Mouse (Mus musculus): ENCODE data around the gene Morn3. TPM values are rescaled to one million over a fixed set of nuclear protein-coding genes. Genes with fewer than 3 reads are reported as not detected.

The Morn3 gene
- total RNA-seq, 1 experiment from 2014 or later: not detected

- ATAC-seq (ENCODE audit: extremely low read depth, insufficient number of reproducible peaks, low FRiP score, poor library complexity, severe bottlenecking): no peak
These were observed 15.5 kb downstream of the Morn3 start for GRCm38 (mm10) chr5:123031312-123031711.

GRCm38 (mm10) chr5:123029729-123030128, 17.1 kb downstream of the Morn3 start:
- no peak for ATAC-seq (ENCODE audit: extremely low read depth, insufficient number of reproducible peaks, low FRiP score, poor library complexity, severe bottlenecking)

GRCm38 (mm10) chr5:123027436-123027835, 19.4 kb downstream of the Morn3 start:
- ATAC-seq (ENCODE audit: extremely low read depth, insufficient number of reproducible peaks, low FRiP score, poor library complexity, severe bottlenecking): no peak

- ATAC-seq (ENCODE audit: extremely low read depth, insufficient number of reproducible peaks, low FRiP score, poor library complexity, severe bottlenecking): no peak
These were observed 20.4 kb downstream of the Morn3 start for GRCm38 (mm10) chr5:123026414-123026813.

- peak; percentile 93 for ATAC-seq (ENCODE audit: extremely low read depth, insufficient number of reproducible peaks, low FRiP score, poor library complexity, severe bottlenecking)
These were observed 21.7 kb downstream of the Morn3 start for GRCm38 (mm10) chr5:123024965-123025573.

- ATAC-seq (ENCODE audit: extremely low read depth, insufficient number of reproducible peaks, low FRiP score, poor library complexity, severe bottlenecking): no peak
These were observed 22.5 kb downstream of the Morn3 start for GRCm38 (mm10) chr5:123024312-123024711.

- no peak for ATAC-seq (ENCODE audit: extremely low read depth, insufficient number of reproducible peaks, low FRiP score, poor library complexity, severe bottlenecking)
These were observed 23.8 kb downstream of the Morn3 start for GRCm38 (mm10) chr5:123023049-123023448.

GRCm38 (mm10) chr5:123021438-123021837, 25.4 kb downstream of the Morn3 start:
- no peak for ATAC-seq (ENCODE audit: extremely low read depth, insufficient number of reproducible peaks, low FRiP score, poor library complexity, severe bottlenecking)

- no peak for ATAC-seq (ENCODE audit: extremely low read depth, insufficient number of reproducible peaks, low FRiP score, poor library complexity, severe bottlenecking)
These were observed 26.4 kb downstream of the Morn3 start for GRCm38 (mm10) chr5:123020426-123020825.

- no peak for ATAC-seq (ENCODE audit: extremely low read depth, insufficient number of reproducible peaks, low FRiP score, poor library complexity, severe bottlenecking)
These were observed 27.3 kb downstream of the Morn3 start for GRCm38 (mm10) chr5:123019336-123020016.

- ATAC-seq (ENCODE audit: extremely low read depth, insufficient number of reproducible peaks, low FRiP score, poor library complexity, severe bottlenecking): no peak
These were observed 29.3 kb downstream of the Morn3 start for GRCm38 (mm10) chr5:123017504-123017903.

- ATAC-seq (ENCODE audit: extremely low read depth, insufficient number of reproducible peaks, low FRiP score, poor library complexity, severe bottlenecking): no peak
These were observed 30.9 kb downstream of the Morn3 start for GRCm38 (mm10) chr5:123015915-123016314.

- ATAC-seq (ENCODE audit: extremely low read depth, insufficient number of reproducible peaks, low FRiP score, poor library complexity, severe bottlenecking): peak; percentile 92
These were observed 31.8 kb downstream of the Morn3 start, which contains the start of gene Orai1 for GRCm38 (mm10) chr5:123014753-123015701. Gene Orai1 (plus strand): TSS chr5:123015074.

- ATAC-seq (ENCODE audit: extremely low read depth, insufficient number of reproducible peaks, low FRiP score, poor library complexity, severe bottlenecking): peak; percentile 34; the same call in 1 of the 2 replicates
These were observed 33.1 kb downstream of the Morn3 start for GRCm38 (mm10) chr5:123013599-123014315.

- no peak for ATAC-seq (ENCODE audit: extremely low read depth, insufficient number of reproducible peaks, low FRiP score, poor library complexity, severe bottlenecking)
These were observed 35.1 kb downstream of the Morn3 start for GRCm38 (mm10) chr5:123011705-123012104.

- no peak for ATAC-seq (ENCODE audit: extremely low read depth, insufficient number of reproducible peaks, low FRiP score, poor library complexity, severe bottlenecking)
These were observed 36.0 kb downstream of the Morn3 start for GRCm38 (mm10) chr5:123010806-123011205.

GRCm38 (mm10) chr5:123009873-123010272, 36.9 kb downstream of the Morn3 start:
- ATAC-seq (ENCODE audit: extremely low read depth, insufficient number of reproducible peaks, low FRiP score, poor library complexity, severe bottlenecking): no peak

GRCm38 (mm10) chr5:123008877-123009493, 37.8 kb downstream of the Morn3 start:
- no peak for ATAC-seq (ENCODE audit: extremely low read depth, insufficient number of reproducible peaks, low FRiP score, poor library complexity, severe bottlenecking)
